Mouse (Mus musculus): ENCODE measurements around the gene Gm5485.
A peak's percentile ranks its signal among the peaks of the same experiment; 100 is the strongest.

Gm5485 gene

GRCm38 (mm10) chr16:48373711-48374485, 38.3 kb downstream of the Gm5485 start:
- peak; percentile 42 for DNase-seq (ENCODE audit: low read depth, low spot score)

- DNase-seq (ENCODE audit: low read depth, low spot score) = no peak
These were observed 39.8 kb downstream of the Gm5485 start for GRCm38 (mm10) chr16:48372461-48372860.

GRCm38 (mm10) chr16:48368096-48368495, 44.1 kb downstream of the Gm5485 start:
- no peak for DNase-seq (ENCODE audit: low read depth, low spot score)

- peak; percentile 79 for DNase-seq (ENCODE audit: low read depth, low spot score)
These were observed 45.4 kb downstream of the Gm5485 start for GRCm38 (mm10) chr16:48366801-48367200.

GRCm38 (mm10) chr16:48360887-48361286, 51.3 kb downstream of the Gm5485 start:
- DNase-seq (ENCODE audit: low read depth, low spot score) = no peak

- DNase-seq (ENCODE audit: low read depth, low spot score) = no peak
These were observed 55.8 kb downstream of the Gm5485 start for GRCm38 (mm10) chr16:48356417-48356816.

GRCm38 (mm10) chr16:48355716-48356115, 56.5 kb downstream of the Gm5485 start:
- peak; percentile 57 for DNase-seq (ENCODE audit: low read depth, low spot score)

Measured in ES-CJ7 (cell line).